Mouse (Mus musculus) B cell, adult 2 months (primary cell): ENCODE results near the gene Bri3.
"Not testable (repeated sequence)": the region's sequence is repeated elsewhere in the genome, so short reads cannot be mapped to it uniquely, and the experiment has no call there.

Source experiments
- DNase-seq, 2 experiments: peaks; one replicate each; pipeline ENCODE4 v3.0.0; 2022

Gene Bri3

DNA sequence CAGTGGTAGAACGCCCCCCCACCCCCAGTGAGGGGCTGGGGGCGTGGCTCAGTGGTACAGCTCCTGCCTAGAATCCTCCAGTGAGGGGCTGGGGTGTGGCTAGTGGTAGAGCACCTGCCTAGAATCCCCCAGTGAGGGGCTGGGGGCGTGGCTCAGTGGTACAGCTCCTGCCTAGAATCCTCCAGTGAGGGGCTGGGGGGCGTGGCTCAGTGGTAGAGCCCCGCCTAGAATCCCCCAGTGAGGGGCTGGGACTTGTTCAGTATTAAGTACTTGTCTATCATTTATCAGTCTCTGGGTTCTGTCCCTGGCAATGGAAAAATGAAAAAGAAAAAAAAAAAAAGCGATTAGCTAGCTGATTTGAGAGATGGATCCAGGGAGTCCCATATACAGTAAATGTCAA, 122.3 kb downstream of the Bri3 start:
- DNase-seq: not testable (repeated sequence)

DNA sequence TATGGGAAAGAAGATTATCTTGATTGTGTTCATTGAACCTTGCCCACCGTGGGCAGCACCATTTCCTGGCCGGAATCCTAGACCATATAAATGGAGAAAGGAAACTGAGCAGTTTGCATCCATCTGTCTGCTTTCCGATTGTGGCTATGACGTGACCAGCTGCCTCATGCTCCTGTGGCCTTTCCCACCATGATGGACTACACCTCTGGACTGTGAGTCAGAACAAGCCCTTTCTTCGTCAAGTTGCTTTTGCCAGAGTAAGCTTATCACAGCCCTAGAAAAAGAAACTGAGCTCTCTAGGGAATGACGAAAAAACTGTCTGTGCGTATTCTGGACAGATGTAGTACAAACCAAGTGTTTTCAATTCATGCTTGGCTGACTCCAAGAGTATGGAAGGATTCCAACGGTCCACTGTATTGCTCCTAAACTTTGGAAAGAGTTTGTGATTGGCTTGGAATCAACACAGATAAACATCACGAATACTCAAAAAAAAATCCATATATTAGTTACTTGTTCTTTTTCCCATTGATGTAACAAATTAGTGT, 124.5 kb downstream of the Bri3 start:
- DNase-seq: no peak

DNA sequence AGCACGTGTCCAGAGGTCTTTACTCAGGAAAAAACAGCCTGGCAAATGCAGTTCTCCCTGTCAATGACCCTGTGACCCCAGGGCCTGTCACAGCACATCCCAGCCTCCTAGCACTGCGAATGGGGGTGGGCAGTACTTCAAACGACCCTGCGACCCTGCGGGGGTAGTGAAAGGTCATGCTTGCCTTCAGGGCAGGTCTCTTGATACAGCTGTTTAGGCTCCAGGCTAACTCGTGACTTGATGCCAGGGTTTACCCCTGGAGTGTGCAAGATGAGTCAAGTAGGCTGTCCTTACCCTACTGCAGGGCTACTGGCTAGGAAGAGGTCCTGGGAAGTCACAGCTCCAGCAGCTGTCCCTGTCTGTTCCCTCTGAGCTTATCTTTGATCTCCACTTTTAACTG, 126.7 kb downstream of the Bri3 start:
- DNase-seq: no peak

DNA sequence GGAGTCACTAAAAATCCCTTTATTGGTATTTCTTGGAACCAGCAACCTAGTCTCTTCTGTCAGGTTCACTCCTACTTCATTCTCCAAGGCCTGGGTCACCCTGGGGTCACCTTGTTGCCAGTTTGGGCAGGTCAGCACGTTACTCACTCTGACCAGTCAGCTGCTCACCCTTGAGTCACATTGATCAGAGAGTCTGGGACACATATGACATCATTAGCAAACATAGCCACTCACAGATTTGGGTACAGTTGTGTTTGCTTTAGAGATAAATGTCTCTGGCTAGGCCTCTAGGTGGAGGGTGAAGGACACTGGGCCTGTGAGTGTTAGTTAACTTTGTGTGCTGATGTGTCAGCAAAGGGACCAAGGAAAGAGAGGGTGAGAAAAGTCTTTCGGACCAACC, 127.9 kb downstream of the Bri3 start:
- no peak for DNase-seq

DNA sequence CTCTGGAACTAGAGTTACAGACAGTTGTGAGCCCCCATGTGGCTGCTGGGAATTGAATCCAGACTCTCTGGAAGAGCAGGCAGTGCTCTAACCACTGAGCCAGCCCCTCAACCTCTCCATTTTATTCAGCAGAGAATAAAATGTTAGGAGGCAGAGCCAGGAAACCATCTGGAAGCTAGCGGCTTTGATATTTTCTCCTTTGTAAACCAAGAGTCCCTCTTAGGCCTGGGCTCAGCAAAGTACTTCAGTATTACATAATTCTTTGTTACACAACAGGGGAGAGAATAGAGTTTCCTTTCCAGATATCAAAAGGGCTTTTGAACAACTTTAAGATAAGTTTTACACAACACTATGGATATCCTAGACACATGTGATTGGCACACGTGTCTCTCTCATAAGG, 128.6 kb downstream of the Bri3 start:
- no peak for DNase-seq

DNA sequence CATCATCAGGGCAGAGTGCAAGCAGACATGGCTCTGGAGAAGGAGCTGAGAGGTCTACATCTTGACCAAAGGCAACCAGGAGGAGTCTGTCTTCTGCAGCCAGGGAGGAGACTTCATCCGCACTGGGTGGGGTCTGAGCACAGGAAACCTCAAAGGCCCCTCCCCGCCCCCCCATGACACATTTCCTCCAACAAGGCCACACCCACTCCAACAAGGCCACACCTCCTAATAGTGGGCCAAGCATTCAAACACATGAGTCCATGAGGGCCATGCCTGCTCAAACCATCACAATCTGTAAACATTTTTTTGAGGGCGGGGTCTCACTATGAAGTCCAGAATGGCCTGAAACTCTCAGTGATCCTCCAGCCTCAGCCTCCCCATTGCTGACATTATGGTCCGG, 135.2 kb downstream of the Bri3 start:
- DNase-seq: no peak

DNA sequence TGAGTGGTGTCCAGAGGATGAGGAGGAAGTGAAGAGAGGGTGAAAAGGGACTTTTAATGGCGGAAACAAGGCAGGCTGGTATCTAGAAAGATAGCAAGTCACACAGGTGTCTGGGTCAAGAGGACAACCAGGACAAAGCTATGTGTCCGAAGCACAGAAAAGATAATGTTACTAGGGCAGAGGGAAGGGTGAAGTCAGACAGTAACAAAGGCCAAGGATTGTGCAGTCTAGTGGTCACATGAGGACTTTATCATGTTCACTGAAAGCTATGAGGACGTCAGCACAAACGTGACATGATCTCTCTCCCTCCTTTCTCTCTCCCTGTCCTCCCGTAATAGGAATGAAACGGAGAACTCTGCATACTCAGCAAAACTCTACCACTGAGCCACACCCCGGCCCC, 136.5 kb downstream of the Bri3 start:
- DNase-seq: no peak

DNA sequence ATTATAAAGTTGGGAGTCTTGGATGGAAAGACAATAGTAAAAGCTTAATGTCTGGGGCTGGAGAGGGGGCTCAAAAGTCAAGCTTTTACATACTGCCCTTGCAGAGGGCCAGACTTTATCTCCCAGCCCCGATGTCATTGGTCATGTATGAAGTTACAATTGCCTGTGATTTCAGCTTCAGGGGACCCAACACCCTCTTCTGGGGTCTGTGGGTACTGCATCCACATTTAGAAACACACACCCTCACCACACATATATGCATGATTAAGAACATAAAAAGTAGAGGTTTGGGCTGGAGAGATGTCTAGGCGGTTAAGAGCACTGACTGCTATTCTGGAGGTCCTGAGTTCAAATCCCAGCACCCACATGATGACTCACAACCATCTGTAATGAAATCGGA, 137.5 kb downstream of the Bri3 start:
- peak; percentile 49 to 60 for DNase-seq

DNA sequence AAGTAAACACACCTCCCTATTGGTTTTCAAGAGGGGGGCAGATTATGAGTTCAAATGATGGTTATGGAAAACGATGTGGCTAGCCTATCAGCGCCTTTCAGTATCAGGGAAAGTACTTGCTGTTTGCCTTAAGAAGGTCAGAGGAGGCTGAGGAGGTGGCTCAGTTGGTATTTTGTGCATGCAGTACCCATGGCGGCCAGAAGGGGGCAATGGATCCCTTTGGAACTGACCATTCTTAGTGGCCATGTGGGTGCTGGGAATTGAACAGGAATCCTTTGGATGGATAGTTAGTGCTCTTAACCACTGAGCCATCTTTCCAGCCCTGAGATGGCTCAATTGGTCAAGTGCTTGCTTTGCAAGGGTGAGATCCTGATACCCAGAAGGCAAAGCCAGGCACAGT, 139.7 kb downstream of the Bri3 start:
- peak; percentile 54 to 55 for DNase-seq

DNA sequence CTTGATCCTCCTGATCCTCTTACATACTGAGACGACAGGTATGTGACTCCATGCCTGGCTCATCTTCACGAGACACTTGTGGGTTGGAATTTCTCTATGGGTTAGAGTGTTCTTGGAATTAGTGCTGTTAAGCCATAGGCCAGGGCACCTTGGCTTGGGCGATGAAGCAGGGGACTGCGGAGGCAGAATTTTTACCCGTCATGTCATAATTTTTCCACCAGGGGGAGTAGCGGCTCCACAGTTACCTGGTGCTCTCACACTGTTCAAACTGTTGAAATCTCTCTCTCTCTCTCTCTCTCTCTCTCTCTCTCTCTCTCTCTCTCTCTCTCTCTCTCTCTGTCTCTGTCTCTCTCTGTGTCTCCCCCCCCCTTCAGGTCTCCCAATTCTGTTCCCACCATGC, 143.6 kb downstream of the Bri3 start:
- peak; percentile 64 to 67 for DNase-seq

DNA sequence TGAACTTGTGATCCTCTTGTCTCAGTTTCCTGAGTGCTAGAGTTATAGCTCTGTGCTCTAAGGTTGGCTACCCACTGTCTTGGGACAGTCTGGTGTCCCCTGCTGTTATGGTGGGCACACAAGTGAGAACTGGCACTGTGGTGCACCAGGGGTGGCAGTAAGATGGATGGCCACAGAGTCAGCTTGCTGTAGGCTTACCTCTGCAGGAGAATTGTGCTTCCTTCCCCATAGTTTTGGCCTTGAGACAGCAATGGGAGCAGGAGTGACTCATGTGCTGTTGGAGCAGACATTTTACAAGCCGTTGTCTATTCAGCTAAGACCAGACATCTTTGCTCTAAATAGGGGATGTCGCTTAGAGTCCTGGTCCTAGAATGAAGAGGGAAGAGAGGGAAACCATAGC, 149.9 kb downstream of the Bri3 start:
- DNase-seq: no peak

DNA sequence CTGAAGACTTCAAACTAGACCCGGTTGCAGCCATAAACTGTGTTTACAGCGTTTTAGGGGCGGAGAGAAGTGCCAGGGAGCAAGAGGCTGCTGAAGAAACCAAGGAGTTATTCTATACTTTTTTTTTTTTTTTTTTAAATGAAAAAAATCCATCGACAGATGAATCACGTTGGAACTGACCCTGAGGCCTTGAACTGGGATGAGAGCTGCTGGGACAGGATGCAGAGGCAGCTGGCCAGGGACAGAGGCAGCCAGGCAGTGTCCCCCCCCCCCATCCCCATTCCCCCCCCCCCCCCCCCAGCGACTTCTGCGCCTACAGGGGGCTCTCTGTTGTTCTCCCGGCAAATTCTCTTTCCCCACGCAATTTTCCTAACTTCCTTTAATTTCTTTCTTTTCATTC, 153.3 kb downstream of the Bri3 start:
- no peak for DNase-seq

DNA sequence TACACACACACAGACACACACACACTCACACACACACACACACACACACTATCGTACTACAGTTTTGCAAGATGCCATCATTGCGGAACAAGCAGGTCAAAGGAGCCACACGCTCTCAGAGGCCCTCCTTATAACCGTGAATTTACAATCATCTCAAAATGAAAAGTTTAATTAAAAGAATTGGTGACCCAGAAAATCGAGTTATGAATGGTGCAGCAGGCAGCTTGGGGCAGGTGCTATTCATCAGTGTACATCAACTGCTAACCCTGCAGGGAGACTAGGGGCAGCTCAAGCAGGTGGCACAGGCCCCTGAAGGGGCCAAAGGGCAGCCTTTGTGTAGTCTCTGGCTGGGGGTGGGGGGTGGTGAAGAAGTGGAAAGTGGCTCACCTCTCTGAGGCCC, 156.6 kb downstream of the Bri3 start:
- DNase-seq: no peak

DNA sequence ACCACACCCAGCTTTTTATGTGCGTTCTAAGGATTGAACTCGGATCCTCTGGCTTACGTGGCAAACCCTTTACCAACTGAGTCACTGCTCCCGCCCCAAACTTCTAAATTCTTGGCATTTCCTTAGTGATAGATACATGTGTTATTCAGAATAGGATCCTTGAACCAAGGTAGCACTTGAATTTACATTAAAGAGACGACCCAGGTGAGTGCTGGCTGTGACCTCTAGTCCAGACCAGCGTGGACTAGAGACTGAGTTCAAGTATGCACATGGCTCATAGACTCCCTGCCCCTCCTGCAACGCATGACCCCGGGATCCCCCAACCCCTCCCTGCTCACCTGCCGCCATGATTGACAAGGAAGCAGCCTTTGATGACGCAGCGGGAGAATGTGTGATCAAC, 162.0 kb downstream of the Bri3 start:
- no peak for DNase-seq

DNA sequence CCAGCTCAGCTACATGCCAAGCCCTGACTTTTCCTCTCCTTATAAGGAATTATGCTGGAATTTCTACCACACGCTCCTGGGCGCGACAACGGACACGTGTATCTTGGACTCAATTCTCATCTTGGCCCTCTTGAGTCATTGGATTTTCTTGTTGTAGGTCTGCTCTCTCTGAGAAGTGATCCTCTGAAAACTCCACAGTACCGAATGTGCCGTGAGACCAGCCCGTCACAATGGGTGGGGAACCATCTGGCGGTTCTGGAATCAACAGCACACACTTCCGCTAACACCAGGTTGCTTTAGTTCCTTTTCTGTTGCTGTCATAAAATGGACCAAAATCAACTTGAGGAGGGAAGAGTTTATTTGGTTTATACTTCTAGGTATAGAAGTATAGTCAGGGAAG, 166.4 kb downstream of the Bri3 start:
- DNase-seq: no peak

DNA sequence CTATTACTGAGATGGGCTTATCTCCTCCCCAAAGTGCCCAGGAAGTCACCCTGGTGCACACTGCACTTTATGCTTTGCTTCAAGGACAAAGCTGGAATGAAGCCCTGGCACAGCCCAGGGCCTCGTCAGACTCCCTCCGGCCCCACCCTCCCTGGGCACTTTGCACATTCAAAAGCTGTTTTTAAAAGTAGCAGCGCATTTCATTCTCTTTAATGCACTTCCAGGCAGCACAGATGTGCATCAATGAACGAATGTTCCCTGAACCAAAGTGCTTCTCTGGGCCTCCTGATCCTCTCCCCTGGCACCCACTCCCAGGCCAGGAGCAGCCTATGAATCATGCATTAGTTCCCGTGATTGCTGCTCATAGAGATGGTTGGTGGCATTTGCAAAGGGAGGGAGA, 167.5 kb downstream of the Bri3 start:
- DNase-seq: no peak

DNA sequence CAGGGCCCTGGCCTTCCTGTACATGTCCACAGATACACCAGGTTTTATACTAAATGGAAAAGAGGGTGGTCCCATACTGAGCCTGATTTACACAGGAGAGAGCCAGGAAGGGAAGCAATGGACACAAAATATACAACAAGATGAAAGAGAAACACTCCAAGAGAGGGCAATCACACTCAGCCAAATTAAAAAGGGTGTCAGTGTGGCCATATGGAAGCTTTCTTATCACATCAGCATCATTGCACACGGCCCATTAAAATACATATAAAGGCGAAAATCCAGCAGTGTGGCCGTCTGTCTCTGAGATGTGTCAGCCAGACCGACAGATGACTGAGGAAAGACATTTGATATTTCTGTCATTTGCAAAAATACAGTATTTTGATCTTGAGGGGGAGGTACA, 168.5 kb downstream of the Bri3 start:
- DNase-seq: no peak

DNA sequence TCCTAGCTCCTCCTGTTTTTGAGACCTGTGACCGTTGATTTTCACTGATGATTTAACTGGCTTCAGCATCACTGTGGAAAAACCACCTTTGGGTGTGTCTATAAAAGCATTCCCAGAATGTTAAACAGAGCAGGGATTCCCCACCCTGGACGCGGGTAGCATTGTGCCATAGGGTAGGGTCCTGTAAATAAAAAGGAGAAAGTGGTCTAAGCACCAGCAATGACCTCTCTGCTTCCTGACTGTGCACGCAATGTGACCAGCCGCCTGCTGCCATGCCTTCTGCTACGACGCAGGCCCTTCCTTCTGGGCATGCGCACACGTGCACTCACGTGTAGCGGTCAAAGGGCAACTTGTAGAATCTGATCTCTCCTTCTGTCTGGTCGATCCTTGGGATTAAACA, 174.2 kb downstream of the Bri3 start:
- no peak for DNase-seq

DNA sequence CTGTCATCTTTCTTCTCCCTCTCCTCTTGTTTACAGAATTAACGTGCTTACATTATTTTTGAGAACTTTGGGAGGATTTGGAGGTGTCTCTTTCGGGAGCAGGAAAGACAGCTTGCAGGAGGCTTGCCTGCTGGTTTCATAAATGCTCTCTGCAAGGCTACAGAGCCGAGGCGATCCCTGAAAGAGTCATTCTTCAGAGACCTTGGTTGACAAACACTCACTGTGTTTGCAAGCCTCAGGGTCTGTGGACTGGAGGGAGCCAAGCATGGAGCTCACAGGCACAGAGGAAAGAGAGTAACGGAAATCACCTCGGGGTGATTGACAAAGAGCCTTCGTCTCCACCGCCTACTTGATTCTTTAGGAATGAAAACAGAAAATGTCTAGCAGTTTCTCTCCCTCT, 175.8 kb downstream of the Bri3 start:
- no peak for DNase-seq

DNA sequence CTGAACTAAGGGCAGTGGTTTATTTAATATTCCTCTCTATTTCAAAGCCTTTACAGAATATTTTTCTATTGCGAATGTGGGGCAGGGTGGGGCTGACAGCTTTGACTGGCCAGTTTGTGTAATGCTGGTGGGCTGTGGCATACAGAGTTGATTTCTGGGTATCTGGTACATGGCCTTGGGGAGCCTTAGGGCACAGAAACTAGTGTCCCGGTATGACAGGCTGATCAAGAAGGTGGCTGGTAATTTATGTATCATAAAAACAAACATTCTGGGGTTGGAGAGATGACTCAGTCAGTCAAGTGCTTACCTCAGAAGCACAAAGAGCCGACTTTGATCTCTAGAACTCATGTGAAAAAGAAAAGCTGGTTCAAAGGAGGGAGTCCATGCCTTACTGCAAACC, 182.5 kb downstream of the Bri3 start:
- no peak for DNase-seq

DNA sequence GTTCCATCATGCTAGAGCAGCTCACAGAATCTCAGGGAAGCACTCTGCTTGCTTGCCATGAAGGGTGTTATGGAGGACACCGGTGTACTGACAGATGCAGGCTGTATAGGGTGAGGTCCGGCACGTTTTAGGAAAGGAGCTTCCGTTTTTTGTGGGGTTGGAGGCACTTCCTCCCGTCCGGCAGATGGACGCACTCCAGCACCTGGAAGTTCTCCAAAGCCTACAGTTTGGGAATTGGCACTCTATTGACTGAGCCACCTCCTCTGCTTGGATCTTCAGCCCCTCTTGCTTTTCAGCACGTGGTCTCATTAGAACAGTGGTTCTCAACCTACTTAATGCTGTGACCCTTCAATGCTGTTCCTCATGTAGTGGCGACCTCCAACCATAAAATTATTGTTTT, 183.6 kb downstream of the Bri3 start:
- no peak for DNase-seq

DNA sequence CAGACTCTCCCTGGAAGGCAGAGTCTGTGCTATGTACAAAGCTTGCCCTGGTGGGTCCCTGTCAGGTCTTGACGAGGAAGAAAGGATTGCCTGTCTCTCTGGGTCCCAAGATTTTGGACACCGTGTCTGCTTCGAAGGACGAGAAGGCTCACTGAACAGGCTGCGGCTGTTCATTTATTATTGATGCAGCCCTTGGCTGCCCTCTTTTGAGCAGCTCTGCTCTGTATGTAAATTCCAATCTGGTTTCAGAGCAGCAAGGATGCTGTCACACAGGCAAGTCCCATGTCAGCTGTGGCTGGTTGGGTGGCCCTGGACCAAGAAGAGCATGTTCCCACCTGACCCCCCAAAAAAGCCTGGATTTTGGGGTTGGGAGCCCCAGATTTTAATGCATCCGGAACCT, 187.2 kb downstream of the Bri3 start:
- DNase-seq: no peak

DNA sequence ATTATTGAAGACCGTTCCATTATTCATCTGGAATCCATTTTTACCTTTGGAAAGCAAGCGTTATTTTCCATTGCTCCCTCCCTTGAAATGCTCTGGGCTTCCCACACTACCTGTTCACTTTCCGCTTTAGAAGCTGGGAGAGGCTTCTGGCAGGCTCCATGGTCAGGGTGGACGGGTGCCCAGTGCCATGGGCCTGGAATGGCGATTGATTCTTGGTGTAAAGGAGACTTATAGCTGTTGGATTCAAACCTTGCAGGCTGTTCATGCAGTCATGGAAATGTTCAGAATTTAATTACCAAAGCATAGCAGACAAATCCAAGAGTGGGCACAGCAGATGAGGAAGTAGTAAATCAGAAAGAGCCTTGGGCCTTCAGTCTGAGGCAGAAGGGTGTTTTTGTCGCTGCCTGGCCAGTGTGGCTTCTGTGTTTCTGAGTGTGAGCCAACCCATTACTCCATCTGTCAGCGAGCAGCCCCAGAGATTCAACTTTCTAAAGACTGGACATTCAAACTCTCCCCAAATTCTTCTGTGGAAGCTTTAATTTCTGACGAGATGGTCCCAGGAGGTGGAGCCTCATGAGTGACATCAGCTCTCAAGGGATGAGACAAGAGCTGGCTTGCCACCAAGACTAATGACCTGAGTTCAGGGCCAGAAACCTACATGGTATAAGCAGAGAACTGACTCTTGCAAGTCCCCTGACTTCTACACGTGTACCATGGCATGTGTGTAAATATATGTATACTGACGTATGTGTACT, 195.2 kb downstream of the Bri3 start:
- DNase-seq: no peak

DNA sequence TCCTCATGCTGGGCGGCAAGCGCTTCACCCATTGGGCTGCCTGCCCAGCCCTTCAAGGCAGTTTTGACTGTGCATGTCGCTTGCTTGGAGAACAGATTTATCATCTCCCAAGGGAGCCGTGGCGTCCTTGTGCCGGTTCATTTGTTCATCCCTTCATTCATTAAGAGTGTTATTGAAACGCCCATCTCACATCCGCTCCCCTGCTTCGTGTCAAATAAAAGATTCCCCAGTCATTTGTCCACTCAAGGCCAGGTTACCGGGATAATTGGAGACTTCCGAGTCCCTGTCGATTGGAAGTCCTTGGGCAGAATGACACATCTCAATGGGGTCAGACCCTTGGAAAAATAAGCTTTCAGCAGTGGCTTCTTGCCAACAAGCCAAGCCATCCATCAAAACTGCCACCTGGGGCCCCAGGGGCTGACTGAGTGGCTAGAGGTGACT, 197.6 kb downstream of the Bri3 start:
- DNase-seq: no peak
